Mouse (Mus musculus) kidney, adult 11 months (tissue): ENCODE results near the gene Hs1bp3.

ENCODE experiments used
- DNase-seq: peaks from one replicate; pipeline ENCODE4 v3.0.0; 2022

Gene Hs1bp3

GRCm38 (mm10) chr12:8365905-8366576 is 52.8 kb downstream of the Hs1bp3 start:
- DNase-seq, result no peak

- no peak for DNase-seq
Measured at GRCm38 (mm10) chr12:8366688-8367087, 53.5 kb downstream of the Hs1bp3 start.

GRCm38 (mm10) chr12:8371746-8372510 is 58.7 kb downstream of the Hs1bp3 start:
- no peak for DNase-seq

GRCm38 (mm10) chr12:8372511-8373180 is 59.4 kb downstream of the Hs1bp3 start:
- no peak for DNase-seq

- peak; percentile 64 for DNase-seq
Measured at GRCm38 (mm10) chr12:8373741-8374140, 60.5 kb downstream of the Hs1bp3 start.

GRCm38 (mm10) chr12:8377169-8377568 is 63.9 kb downstream of the Hs1bp3 start:
- no peak for DNase-seq

GRCm38 (mm10) chr12:8377955-8378620 is 64.9 kb downstream of the Hs1bp3 start:
- DNase-seq, result no peak

GRCm38 (mm10) chr12:8379795-8380521 is 66.7 kb downstream of the Hs1bp3 start:
- DNase-seq, result peak; percentile 98

GRCm38 (mm10) chr12:8380944-8381343 is 67.7 kb downstream of the Hs1bp3 start:
- DNase-seq, result no peak

GRCm38 (mm10) chr12:8381940-8382339 is 68.7 kb downstream of the Hs1bp3 start:
- no peak for DNase-seq

GRCm38 (mm10) chr12:8383822-8384221 is 70.6 kb downstream of the Hs1bp3 start:
- DNase-seq, result no peak

GRCm38 (mm10) chr12:8386451-8387011 is 73.3 kb downstream of the Hs1bp3 start:
- no peak for DNase-seq

GRCm38 (mm10) chr12:8387281-8387680 is 74.0 kb downstream of the Hs1bp3 start:
- DNase-seq, result no peak

GRCm38 (mm10) chr12:8388529-8389414 is 75.5 kb downstream of the Hs1bp3 start:
- DNase-seq, result no peak

- DNase-seq, result no peak
Measured at GRCm38 (mm10) chr12:8393226-8393625, 80.0 kb downstream of the Hs1bp3 start.
